Comparison of ENCODE assay signal across 20 mouse cellular contexts in genomic region chr14:37034432-37034831, GRCm38 (mm10). TPM values are rescaled to one million over a fixed set of nuclear protein-coding genes. Genes with fewer than 3 reads are reported as not detected.
A peak's percentile ranks its signal among the peaks of the same experiment; 100 is the strongest.
DNase-seq lines count a peak whose midpoint lies in the region; ATAC-seq and TF ChIP-seq lines count a peak whose summit lies in the region.
"Had no signal": no experiment of that assay in that cellular context is flagged by ENCODE, and none has a peak within 500 bp of the region (broad histone marks: within the 10 kb centered on the region; RNA-seq: fewer than 3 reads in every experiment).

No protein-coding gene starts in this region.

- peak; percentile 58 for TF ChIP-seq CTCF in intestine, postnatal 0 days (IDR thresholded peaks at IDR 0.05; ENCODE audit: low read depth)
- peak; percentile 66 for TF ChIP-seq CTCF in midbrain, postnatal 0 days (IDR thresholded peaks at IDR 0.05)
- peak; percentile 37; the same call in 1 of the 2 replicates for TF ChIP-seq CTCF in brain, embryonic 14.5 days (IDR thresholded peaks at IDR 0.05; ENCODE audit: borderline replicate concordance, extremely low read depth, insufficient read depth, insufficient read length)

- no peak overlapping the region for H3K4me3 ChIP-seq in intestine, postnatal 0 days (ENCODE audit: low read depth, low read length)
- no peak overlapping the region for H3K4me3 ChIP-seq in intestine, embryonic 15.5 days (replicated peaks)
- H3K4me3 ChIP-seq in midbrain, postnatal 0 days (ENCODE audit: low read depth, low read length), result no peak overlapping the region
- H3K4me3 ChIP-seq in midbrain, embryonic 11.5 days (ENCODE audit: low read depth, low read length), result no peak overlapping the region
- H3K4me3 ChIP-seq: midbrain, embryonic 12.5 days had no signal

- no peak overlapping the region for H3K9ac ChIP-seq in intestine, postnatal 0 days (ENCODE audit: low read depth, low read length)
- no peak overlapping the region for H3K9ac ChIP-seq in intestine, embryonic 15.5 days
- H3K9ac ChIP-seq in midbrain, postnatal 0 days (replicated peaks; ENCODE audit: low read length, poor library complexity, severe bottlenecking), result no peak overlapping the region
- H3K9ac ChIP-seq in midbrain, embryonic 11.5 days (ENCODE audit: low read length), result no peak overlapping the region
- H3K9ac ChIP-seq: liver, embryonic 14.5 days; midbrain, embryonic 12.5 days had no signal

- TF ChIP-seq POLR2A in brain, embryonic 14.5 days (IDR thresholded peaks at IDR 0.05; ENCODE audit: borderline replicate concordance, extremely low read depth, insufficient read depth, insufficient read length, poor library complexity, severe bottlenecking), result no peak

- no peaks in the 10 kb centered on the region for H3K36me3 ChIP-seq in intestine, postnatal 0 days (ENCODE audit: control insufficient read depth, insufficient read depth)
- H3K36me3 ChIP-seq in intestine, embryonic 15.5 days, result no peaks in the 10 kb centered on the region
- no peaks in the 10 kb centered on the region for H3K36me3 ChIP-seq in midbrain, postnatal 0 days (ENCODE audit: insufficient read depth, low read length)
- H3K36me3 ChIP-seq in midbrain, embryonic 11.5 days (ENCODE audit: control insufficient read depth, insufficient read depth, low read length), result no peaks in the 10 kb centered on the region
- H3K36me3 ChIP-seq: midbrain, embryonic 12.5 days had no signal

- no peak overlapping the region for H3K4me2 ChIP-seq in intestine, postnatal 0 days (replicated peaks; ENCODE audit: low read depth)
- no peak overlapping the region for H3K4me2 ChIP-seq in intestine, embryonic 15.5 days (replicated peaks)
- no peak overlapping the region for H3K4me2 ChIP-seq in midbrain, postnatal 0 days (ENCODE audit: low read depth, low read length, poor library complexity, severe bottlenecking)
- H3K4me2 ChIP-seq in midbrain, embryonic 11.5 days, result no peak overlapping the region
- H3K4me2 ChIP-seq: heart, embryonic 11.5 days; midbrain, embryonic 12.5 days had no signal

- H3K27ac ChIP-seq in intestine, postnatal 0 days (ENCODE audit: low read depth, low read length), result no peak overlapping the region
- H3K27ac ChIP-seq in intestine, embryonic 15.5 days, result no peak overlapping the region
- H3K27ac ChIP-seq in midbrain, postnatal 0 days (ENCODE audit: low read depth, low read length), result no peak overlapping the region
- no peak overlapping the region for H3K27ac ChIP-seq in midbrain, embryonic 11.5 days (ENCODE audit: low read depth, low read length)
- H3K27ac ChIP-seq: liver, embryonic 14.5 days; midbrain, embryonic 12.5 days had no signal

- no peaks in the 10 kb centered on the region for H3K27me3 ChIP-seq in intestine, postnatal 0 days (replicated peaks; ENCODE audit: control insufficient read depth, insufficient read depth, low read length)
- no peaks in the 10 kb centered on the region for H3K27me3 ChIP-seq in intestine, embryonic 15.5 days (replicated peaks)
- H3K27me3 ChIP-seq in midbrain, postnatal 0 days (ENCODE audit: insufficient read depth, low read length), result no peaks in the 10 kb centered on the region
- H3K27me3 ChIP-seq in midbrain, embryonic 11.5 days (ENCODE audit: control insufficient read depth, insufficient read depth, low read length), result no peaks in the 10 kb centered on the region
- H3K27me3 ChIP-seq: midbrain, embryonic 12.5 days had no signal

- ATAC-seq in intestine, postnatal 0 days, result no peak
- no peak for ATAC-seq in intestine, embryonic 15.5 days
- no peak for ATAC-seq in midbrain, postnatal 0 days (ENCODE audit: low FRiP score)
- ATAC-seq in midbrain, embryonic 11.5 days (ENCODE audit: low FRiP score), result no peak
- ATAC-seq in monocyte, adult 5-6 weeks (replicated peaks; ENCODE audit: insufficient number of reproducible peaks, low FRiP score, low TSS enrichment, poor library complexity, severe bottlenecking), result no peak

- WGBS in intestine, postnatal 0 days, result 43% methylated on average over 5 of the region's 5 CpGs
- 47% methylated on average over 5 of the region's 5 CpGs for WGBS in intestine, embryonic 15.5 days
- WGBS in midbrain, postnatal 0 days, result 40% methylated on average over 5 of the region's 5 CpGs
- WGBS in midbrain, embryonic 11.5 days, result 58% methylated on average over 5 of the region's 5 CpGs

- DNase-seq in midbrain, postnatal 0 days (ENCODE audit: low spot score), result peak; percentile 63
- no peak for DNase-seq in midbrain, embryonic 11.5 days (ENCODE audit: low spot score, missing footprints)
- DNase-seq in brain, embryonic 14.5 days (ENCODE audit: low read depth), result peak; percentile 26
- no peak for DNase-seq in spleen, postnatal 4 days (ENCODE audit: low spot score in 2 of 2)
- DNase-seq: cerebellum, adult 18-20 months; kidney, adult 11 months; lung, postnatal 4 days; right cerebral cortex, postnatal 4 days; thymus, adult 2 months had no signal

- no peaks in the 10 kb centered on the region for H3K9me3 ChIP-seq in intestine, postnatal 0 days (ENCODE audit: control insufficient read depth)
- H3K9me3 ChIP-seq in intestine, embryonic 15.5 days, result no peaks in the 10 kb centered on the region
- H3K9me3 ChIP-seq in midbrain, postnatal 0 days (ENCODE audit: low read length), result no peaks in the 10 kb centered on the region
- H3K9me3 ChIP-seq in midbrain, embryonic 11.5 days (ENCODE audit: control insufficient read depth, low read length), result no peaks in the 10 kb centered on the region
- H3K9me3 ChIP-seq: midbrain, embryonic 12.5 days had no signal

- H3K4me1 ChIP-seq in intestine, postnatal 0 days (replicated peaks; ENCODE audit: control insufficient read depth, insufficient read depth, low read length), result no peaks in the 10 kb centered on the region
- H3K4me1 ChIP-seq in intestine, embryonic 15.5 days (replicated peaks), result no peaks in the 10 kb centered on the region
- H3K4me1 ChIP-seq in midbrain, postnatal 0 days (ENCODE audit: insufficient read depth, low read length), result no peaks in the 10 kb centered on the region; the same call in 1 of the 2 replicates
- no peaks in the 10 kb centered on the region for H3K4me1 ChIP-seq in midbrain, embryonic 11.5 days (ENCODE audit: control insufficient read depth, insufficient read depth, low read length)
- H3K4me1 ChIP-seq: midbrain, embryonic 12.5 days had no signal

RNA-seq across cellular contexts. Expression of gene Rgr, which starts 14.3 kb away (rescaled TPM):
- not detected in 2 replicates for polyA plus RNA-seq in intestine, postnatal 0 days (2015; fragmentation: Nextera tagmentation; extraction: Ambion mirVana)
- not detected in 2 replicates for polyA plus RNA-seq in intestine, embryonic 15.5 days (2015; fragmentation: Nextera tagmentation; extraction: Ambion mirVana)
- not detected in 2 replicates for total RNA-seq in midbrain, postnatal 0 days (2014; rRNA removed)
- polyA plus RNA-seq in midbrain, postnatal 0 days (2015; fragmentation: Nextera tagmentation; extraction: Ambion mirVana), result not detected in 2 replicates
- polyA plus RNA-seq in midbrain, embryonic 11.5 days (2014; fragmentation: Nextera tagmentation; extraction: Ambion mirVana), result not detected in 2 replicates
- polyA plus RNA-seq in brain, embryonic 14.5 days (2012; rRNA removed), result 0.13 TPM in 1 of 2 replicates, not detected in the other
- not detected in 3 replicates for total RNA-seq in monocyte, adult 5-6 weeks (2017)
- total RNA-seq: adrenal gland, adult 18-20 months; hematopoietic stem cell, adult 5-6 weeks; layer of hippocampus, postnatal 14 days had no signal
- polyA plus RNA-seq: heart, embryonic 11.5 days; limb, embryonic 11.5 days; liver, embryonic 14.5 days; midbrain, embryonic 12.5 days had no signal

RNA-seq across cellular contexts. Expression of gene Lrit1, which starts 20.2 kb away (rescaled TPM):
- polyA plus RNA-seq in intestine, postnatal 0 days (2015; fragmentation: Nextera tagmentation; extraction: Ambion mirVana), result 0.03 TPM in 1 of 2 replicates, not detected in the other
- polyA plus RNA-seq in intestine, embryonic 15.5 days (2015; fragmentation: Nextera tagmentation; extraction: Ambion mirVana), result not detected in 2 replicates
- not detected in 2 replicates for total RNA-seq in midbrain, postnatal 0 days (2014; rRNA removed)
- polyA plus RNA-seq in midbrain, postnatal 0 days (2015; fragmentation: Nextera tagmentation; extraction: Ambion mirVana), result not detected in 2 replicates
- polyA plus RNA-seq in midbrain, embryonic 11.5 days (2014; fragmentation: Nextera tagmentation; extraction: Ambion mirVana), result not detected in 2 replicates
- polyA plus RNA-seq in brain, embryonic 14.5 days (2012; rRNA removed), result 0.03 TPM in 1 of 2 replicates, not detected in the other
- not detected in 3 replicates for total RNA-seq in monocyte, adult 5-6 weeks (2017)
- total RNA-seq: adrenal gland, adult 18-20 months; hematopoietic stem cell, adult 5-6 weeks; layer of hippocampus, postnatal 14 days had no signal
- polyA plus RNA-seq: heart, embryonic 11.5 days; limb, embryonic 11.5 days; liver, embryonic 14.5 days; midbrain, embryonic 12.5 days had no signal

RNA-seq across cellular contexts. Expression of gene Lrit2, which starts 33.3 kb away (rescaled TPM):
- polyA plus RNA-seq in intestine, postnatal 0 days (2015; fragmentation: Nextera tagmentation; extraction: Ambion mirVana), result not detected in 2 replicates
- polyA plus RNA-seq in intestine, embryonic 15.5 days (2015; fragmentation: Nextera tagmentation; extraction: Ambion mirVana), result not detected in 2 replicates
- total RNA-seq in midbrain, postnatal 0 days (2014; rRNA removed), result 0.16 TPM in 1 of 2 replicates, not detected in the other
- polyA plus RNA-seq in midbrain, postnatal 0 days (2015; fragmentation: Nextera tagmentation; extraction: Ambion mirVana), result 0.06 and 0.07 TPM in 2 replicates
- polyA plus RNA-seq in midbrain, embryonic 11.5 days (2014; fragmentation: Nextera tagmentation; extraction: Ambion mirVana), result not detected in 2 replicates
- not detected in 2 replicates for polyA plus RNA-seq in brain, embryonic 14.5 days (2012; rRNA removed)
- not detected in 3 replicates for total RNA-seq in monocyte, adult 5-6 weeks (2017)
- total RNA-seq: adrenal gland, adult 18-20 months; gastrocnemius, postnatal 4 days; hematopoietic stem cell, adult 5-6 weeks; layer of hippocampus, postnatal 14 days had no signal
- polyA plus RNA-seq: heart, embryonic 11.5 days; limb, embryonic 11.5 days; liver, embryonic 14.5 days; midbrain, embryonic 12.5 days had no signal

Comparison
In these comparisons a context has a peak if more than half of its experiments do, and no peak if none do; other contexts are left out.
1. DNase-seq: peak in midbrain, postnatal 0 days (single experiment) and brain, embryonic 14.5 days (single experiment); none in midbrain, embryonic 11.5 days (single experiment) and spleen, postnatal 4 days (0 of 2).
2. Peak in every context shown above with its lines, with median percentiles within 50 percentile points of each other: CTCF ChIP-seq.